Mouse (Mus musculus) ZHBTc4 (cell line): Measurements from ENCODE around the gene Astn1.
A peak's percentile ranks its signal among the peaks of the same experiment; 100 is the strongest.

Experiments used
- DNase-seq: peaks from one replicate; pipeline ENCODE4 v3.0.0-alpha.2; 2011; ENCODE audit warnings: low read depth, low spot score

Gene Astn1

DNA sequence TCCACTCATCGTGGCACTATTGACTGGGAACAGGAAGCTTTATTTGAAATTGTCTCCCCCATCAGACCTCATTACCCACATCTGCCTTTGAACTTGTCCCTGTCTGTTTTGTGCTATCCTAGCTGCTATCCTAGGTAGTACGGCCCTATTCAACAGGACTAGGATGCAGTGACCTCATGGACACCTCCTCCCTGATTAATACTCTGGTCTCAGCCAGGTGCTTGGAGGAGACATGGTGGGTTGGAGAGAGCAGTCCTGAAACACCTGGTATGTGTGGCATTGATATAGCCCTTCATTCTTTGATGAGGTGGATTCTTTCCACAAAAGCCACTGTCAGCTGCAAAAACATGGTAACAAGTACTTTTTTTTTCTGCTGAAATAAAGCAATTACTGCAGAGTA is 52.1 kb downstream of the Astn1 start:
- DNase-seq: no peak

DNA sequence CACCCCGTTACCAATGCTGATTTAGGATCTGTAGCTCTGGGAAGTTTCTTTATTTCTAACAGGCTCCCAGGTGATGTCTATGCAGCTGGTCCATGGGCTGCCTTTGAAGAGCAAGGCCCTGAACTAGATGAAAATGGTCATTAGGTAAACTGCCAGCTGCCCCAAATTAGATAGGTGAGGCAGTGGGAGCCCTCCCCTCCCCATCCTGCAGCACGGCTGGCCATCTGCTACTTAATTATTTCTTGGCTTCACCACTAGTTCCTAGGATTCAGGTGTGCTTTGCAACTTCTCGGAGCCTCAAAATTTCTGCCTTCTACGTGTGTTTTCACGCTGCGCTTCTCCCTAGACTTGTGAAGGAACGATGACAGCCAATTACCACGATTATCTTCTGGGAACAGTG is 59.4 kb downstream of the Astn1 start:
- no peak for DNase-seq

DNA sequence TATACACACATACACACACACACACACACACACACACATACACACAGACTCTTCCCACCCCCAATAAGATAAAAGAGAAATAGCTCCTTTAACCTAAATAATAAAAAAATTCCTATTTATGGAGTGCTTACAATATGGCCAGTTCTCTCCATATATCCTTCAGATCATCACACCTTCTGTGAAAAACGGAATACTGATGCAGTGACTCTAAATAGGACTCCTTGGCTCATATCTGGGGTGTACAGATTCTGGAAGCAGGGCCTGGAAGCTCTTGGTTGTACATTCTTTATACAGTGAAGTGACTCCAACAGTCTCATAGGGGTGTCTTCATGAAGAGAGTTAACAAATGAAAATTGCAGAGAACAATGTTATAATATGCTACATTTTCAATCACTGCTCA is 60.7 kb downstream of the Astn1 start:
- DNase-seq: no peak

DNA sequence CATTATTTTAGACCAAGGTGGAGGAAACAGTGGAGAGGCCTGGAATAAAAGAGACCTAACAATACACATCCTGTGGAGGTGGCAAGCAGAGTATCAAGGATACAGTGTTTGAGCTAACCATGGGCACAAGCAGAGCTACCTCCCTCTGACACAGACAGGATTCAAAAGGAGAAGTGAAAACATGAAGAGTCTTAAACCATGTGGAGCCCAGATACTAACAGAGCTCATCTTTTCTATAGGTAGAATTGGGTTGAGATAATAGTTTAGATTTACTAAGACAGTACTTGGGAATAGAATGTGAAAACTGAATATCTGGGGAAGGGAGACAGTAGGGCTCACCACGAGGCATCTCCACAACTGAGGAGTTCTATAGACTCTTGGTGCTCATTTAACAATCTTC is 84.0 kb downstream of the Astn1 start:
- no peak for DNase-seq

DNA sequence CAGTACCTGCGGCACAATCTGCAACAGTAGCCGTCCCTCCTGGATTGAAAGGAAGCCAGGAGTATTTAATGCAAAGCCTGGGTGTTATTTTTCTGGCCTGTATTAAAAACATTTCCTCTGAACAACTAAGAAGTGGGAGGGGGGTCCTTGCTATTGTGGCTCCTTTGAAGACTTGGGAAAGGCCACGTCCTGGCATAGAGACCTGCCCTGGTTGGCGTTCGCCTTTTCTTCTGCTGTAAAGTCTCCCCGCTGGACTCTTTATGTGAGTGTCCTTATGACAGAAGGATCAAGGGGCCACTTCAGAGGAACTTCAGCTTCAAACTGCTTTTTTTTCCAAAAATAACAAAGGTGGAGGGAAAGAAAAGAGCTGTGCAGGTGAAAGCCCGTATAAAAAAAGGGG is 85.9 kb downstream of the Astn1 start:
- DNase-seq: no peak

GRCm38 (mm10) chr1:158452675-158453074 is 90.6 kb downstream of the Astn1 start:
- DNase-seq: no peak

DNA sequence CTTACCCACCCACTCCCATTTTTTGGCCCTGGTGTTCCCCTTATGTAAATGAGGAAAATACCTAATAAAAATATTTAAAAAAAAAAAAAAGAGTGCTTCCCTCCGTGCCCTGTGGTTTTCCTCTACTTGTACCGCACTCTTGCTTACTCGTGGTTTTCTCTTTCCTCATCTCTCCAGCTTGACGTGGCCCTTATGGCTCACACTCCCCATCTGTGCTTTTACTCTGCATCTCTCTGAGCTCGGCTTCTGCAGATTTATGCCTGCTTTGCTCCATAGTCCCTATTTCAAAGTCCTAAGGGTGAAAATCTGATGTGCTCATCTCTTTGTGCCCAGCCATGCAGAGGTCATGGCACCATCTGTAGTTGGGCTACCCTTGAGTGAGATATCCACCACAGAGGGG is 91.5 kb downstream of the Astn1 start:
- DNase-seq: no peak

GRCm38 (mm10) chr1:158463975-158464374 is 101.9 kb downstream of the Astn1 start:
- peak; percentile 25 for DNase-seq

DNA sequence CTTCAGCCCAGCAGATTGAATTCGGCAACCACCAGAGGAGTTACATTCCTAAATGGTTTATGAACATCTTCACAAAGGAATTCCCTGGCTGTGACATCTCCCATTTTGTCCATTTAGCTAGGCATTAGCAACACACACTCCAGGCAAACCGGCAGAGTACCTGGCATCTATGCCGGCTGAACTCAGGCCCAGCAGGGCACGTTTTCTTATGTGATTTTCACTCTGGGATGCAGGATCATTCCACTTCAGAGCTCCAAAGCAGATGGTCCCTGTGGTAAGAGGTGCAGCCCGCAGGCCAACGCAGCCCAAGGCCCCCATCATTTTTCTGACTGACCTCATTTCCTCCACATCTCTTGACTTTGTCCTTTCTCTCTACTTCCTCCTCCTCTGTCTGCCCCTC is 103.2 kb downstream of the Astn1 start:
- DNase-seq: no peak

DNA sequence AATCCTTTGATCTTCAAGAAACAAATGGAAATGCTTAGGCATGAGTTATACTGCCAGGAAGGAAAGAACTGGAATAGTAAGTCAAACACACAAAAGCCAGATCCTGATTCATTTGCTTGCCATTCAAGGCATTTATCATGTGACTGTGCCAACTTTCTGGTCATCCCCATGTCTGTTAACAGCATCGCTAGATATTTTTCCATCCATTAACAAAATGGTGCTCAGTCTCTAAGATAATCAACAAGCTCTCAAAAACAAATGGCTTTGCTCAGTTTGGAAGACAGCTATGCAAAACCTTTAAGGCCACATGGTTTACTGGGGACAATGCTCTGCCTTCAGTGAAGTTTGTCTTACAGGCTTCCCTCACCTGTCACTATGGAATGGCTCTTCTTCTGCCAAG is 115.8 kb downstream of the Astn1 start:
- no peak for DNase-seq

- no peak for DNase-seq
Measured at GRCm38 (mm10) chr1:158480285-158480684, 118.2 kb downstream of the Astn1 start.

GRCm38 (mm10) chr1:158483733-158484132 is 121.7 kb downstream of the Astn1 start:
- no peak for DNase-seq

DNA sequence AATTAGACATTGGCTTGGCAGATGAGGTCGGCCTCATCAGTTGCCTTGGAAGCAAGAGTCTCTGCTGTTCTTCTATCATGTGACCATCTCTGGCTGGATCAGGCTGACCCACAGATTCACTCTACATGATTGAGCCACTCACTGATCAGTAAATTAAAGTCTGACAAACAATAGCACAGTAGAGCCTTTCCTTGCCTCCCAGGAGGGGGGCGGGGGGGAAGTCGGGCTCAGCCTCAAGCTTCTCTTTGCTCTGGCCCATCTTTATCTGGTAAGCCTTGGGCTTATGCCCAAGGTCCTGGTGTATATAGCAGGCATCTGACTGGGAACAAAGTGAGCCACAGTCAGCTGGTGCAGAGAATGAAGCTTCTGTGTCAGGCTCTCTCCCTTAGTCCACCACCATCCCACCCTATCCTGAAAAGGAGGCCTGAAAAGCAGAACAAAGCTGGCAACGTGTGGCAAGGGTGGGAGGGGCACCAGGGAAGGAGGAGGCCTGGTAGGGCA is 127.5 kb downstream of the Astn1 start:
- peak; percentile 3 for DNase-seq

DNA sequence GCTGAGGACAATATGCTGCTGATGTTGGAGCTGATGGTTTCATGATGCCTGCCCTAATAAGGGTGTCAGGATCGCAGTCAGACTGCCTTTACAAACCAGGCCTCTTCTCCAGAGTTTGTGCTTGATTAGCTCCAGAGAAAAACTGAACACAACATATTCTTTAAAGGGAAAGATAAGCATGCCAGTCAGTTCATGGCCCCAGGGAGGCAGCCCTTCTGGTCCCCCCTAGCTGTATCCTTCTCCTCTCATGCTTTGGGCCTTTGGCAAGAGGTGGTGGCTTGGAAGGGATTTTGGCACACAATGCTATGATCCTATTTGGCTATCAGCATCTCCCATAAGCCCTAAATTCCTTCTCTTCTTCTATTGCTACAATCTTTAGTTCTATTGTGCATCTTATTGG is 128.1 kb downstream of the Astn1 start:
- DNase-seq: no peak

- no peak for DNase-seq
Measured at GRCm38 (mm10) chr1:158493289-158493688, 131.2 kb downstream of the Astn1 start.

DNA sequence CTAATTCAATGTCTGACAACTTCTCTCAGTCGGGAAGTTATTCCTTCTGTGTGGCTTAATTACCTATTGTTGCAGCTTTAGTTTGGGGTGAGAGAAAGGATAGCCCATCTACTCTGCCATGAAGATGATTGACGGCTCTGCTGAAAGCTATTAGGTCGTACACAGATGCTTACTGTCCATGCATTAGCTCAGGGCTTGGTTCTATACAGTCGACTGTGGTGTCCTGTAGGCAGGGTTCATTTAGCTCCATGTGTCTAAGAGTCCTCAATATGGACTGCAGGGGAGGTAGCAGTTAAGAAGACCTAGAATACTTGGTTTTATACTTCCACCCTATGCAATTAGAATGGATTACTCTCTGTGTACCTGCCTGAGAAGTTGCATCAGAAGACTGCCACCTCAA is 138.1 kb downstream of the Astn1 start:
- DNase-seq: no peak

DNA sequence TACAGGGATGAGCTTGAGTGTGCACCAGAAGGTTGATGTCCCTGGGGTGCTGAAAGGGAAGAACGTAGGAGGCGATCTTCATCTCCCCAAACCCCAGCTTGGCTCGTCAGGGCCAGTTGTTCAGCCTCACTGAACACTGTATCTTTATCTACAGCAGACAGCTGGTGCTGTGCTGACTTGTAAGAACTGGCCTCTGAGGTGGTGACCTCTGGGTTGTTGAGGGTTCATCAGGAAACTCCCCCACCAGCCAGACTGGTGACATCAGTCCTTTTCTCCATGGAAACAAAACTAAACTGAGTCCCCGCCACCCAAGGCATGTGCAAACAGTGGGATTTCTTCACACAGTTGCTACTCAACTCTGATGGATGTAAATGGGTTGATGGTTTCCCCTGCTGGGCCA is 138.9 kb downstream of the Astn1 start:
- peak; percentile 11 for DNase-seq

- DNase-seq: no peak
Measured at GRCm38 (mm10) chr1:158507610-158508009, 145.5 kb downstream of the Astn1 start.

DNA sequence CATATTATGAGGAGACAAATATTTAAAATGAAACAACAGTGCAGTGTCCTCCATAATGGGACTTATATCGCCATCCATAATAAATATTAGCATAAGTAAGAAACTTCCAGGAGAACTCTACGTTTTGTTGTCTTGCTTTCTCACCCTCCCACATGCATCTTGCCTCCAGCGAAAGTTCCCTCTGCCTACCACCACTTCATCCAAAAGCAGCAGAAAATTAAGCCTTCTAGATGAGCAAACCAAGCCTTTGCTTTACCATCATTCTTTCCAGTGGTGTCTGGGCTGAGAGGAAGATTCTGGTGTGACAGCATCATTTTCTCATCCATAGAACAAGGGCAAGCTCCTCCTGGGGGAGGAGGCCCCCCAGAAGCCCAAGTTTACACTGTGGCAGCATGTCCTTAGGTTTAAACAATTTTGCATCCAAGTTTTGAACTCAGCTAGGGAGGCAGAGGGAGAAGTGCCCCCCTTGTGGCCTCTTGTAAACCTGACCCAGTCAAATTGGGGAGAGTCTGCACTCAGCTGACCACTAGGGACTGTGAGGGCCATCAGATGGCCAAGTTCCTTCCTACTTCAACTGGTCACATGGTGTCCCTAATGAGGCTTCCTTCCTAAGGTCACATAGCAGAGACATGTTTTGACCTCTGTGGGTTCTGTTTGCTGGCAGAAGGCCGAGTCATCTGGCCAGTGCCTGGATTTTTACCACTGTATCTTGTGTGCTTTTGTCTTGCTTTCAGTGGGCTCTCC is 147.2 kb downstream of the Astn1 start:
- no peak for DNase-seq

DNA sequence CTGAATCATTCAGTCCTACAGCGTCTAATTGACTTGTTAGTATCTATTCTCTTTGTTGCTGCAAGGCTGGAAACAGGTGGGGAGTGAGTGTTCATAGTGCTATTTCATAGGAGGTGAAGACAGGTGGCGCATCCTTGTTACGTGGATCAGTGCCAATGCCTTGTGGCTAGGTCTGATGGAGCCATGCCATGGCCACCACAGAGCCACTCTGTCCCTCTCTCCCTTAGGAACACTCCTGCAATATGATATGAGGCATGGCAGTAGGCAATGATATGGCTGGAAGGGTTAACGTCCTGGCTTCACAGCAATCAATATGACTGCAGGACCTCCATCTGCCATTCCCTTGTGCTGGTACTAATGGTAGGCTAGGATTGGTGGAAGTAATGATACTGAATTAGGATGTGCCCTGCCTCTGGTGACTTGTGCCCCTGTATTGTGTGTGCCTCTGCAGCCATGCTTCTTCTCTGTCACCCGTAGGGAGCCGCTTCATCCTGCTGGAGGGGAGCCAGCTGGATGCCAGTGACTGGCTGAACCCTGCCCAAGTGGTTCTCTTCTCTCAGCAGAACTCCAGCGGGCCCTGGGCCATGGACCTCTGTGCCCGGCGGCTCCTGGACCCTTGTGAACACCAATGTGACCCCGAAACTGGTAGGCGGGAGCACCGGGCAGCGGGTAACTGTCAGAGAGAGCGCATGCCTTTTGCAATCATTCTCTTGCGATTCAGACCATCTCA is 148.6 kb downstream of the Astn1 start:
- DNase-seq: no peak

DNA sequence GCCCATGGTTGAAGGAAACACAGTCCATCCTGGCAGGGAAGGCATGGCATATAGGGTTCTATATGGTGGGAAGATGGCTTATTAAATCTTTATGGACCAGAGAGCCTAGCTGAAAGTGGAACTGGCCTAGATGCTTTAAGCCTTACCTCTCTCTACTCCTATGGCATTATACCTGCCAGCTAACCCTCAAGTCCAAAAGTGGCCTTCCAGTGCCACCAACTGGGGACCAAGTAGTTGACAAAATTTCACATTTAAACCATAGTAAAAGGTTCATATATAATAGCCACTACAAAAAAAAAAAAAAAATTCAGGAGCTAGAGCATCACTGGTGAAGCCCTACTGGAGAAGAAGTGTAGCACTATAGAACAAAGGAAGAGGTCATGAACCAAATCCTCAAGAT is 150.0 kb downstream of the Astn1 start:
- DNase-seq: no peak

GRCm38 (mm10) chr1:158512636-158513035 is 150.6 kb downstream of the Astn1 start:
- no peak for DNase-seq

GRCm38 (mm10) chr1:158513572-158513971 is 151.5 kb downstream of the Astn1 start:
- DNase-seq: no peak
